Mouse (Mus musculus) hindbrain, postnatal 0 days (tissue): ENCODE results near the gene AI837181. TPM values are rescaled to one million over a fixed set of nuclear protein-coding genes. Genes with fewer than 3 reads are reported as not detected.

Source experiments
- ATAC-seq: fragments of 200-750 bp; cut with Nextera tagmentation; 2 replicates; pipeline ENCODE4 v1.8.0; 2017; ENCODE audit warnings: mild to moderate bottlenecking, moderate TSS enrichment, moderate library complexity
- DNase-seq: peaks from one replicate; pipeline ENCODE4 v3.0.0-alpha.2; 2015; ENCODE audit warnings: low spot score
- H3K27ac ChIP-seq: fragments of 300-500 bp; sonication (generic); 2 replicates; pipeline ENCODE4 v1.5.1; 2014; ENCODE audit warnings: mild to moderate bottlenecking
- H3K27me3 ChIP-seq: fragments of 300-500 bp; sonication (generic); 2 replicates; pipeline ENCODE4 v1.6.1; 2014; ENCODE audit warnings: low read length, mixed read lengths; ENCODE audit not compliant: insufficient read depth
- H3K36me3 ChIP-seq: fragments of 300-500 bp; sonication (generic); 2 replicates; pipeline ENCODE4 v1.6.1; 2014; ENCODE audit warnings: low read length, mixed read lengths; ENCODE audit not compliant: insufficient read depth
- H3K4me1 ChIP-seq: fragments of 300-500 bp; sonication (generic); 2 replicates; pipeline ENCODE4 v1.6.1; 2014; ENCODE audit warnings: antibody characterized with exemption, low read length, mixed read lengths; ENCODE audit not compliant: insufficient read depth
- H3K4me2 ChIP-seq: fragments of 300-500 bp; sonication (generic); 2 replicates; pipeline ENCODE4 v1.6.1; 2014; ENCODE audit warnings: low read depth, mild to moderate bottlenecking, low read length, moderate library complexity, mixed read lengths
- H3K4me3 ChIP-seq: fragments of 300-500 bp; sonication (generic); 2 replicates; pipeline ENCODE4 v1.5.1; 2014; ENCODE audit warnings: low read length
- H3K9ac ChIP-seq: fragments of 300-500 bp; sonication (generic); replicated peaks from 2 replicates; pipeline ENCODE4 v1.6.1; 2014; ENCODE audit warnings: mild to moderate bottlenecking, low read length, moderate library complexity, mixed read lengths
- H3K9me3 ChIP-seq: fragments of 300-500 bp; sonication (generic); 2 replicates; pipeline ENCODE4 v1.6.1; 2016; ENCODE audit warnings: low read length, mixed read lengths
- CTCF ChIP-seq: IDR thresholded peaks from 2 replicates; pipeline ENCODE4 v1.5.1; 2016; ENCODE audit warnings: antibody characterized with exemption, control low read depth, low read depth
- WGBS: fragments of 180-500 bp; shearing (Covaris S2); extraction: QIAGEN DNeasy Blood & Tissue Kit; methylation state at CpG from one replicate; pipeline ENCODE4 v1.1.7; 2014; 5-methylcytosine and 5-hydroxymethylcytosine counted together
- polyA plus RNA-seq: library from polyadenylated mRNA; unstranded; fragments of >200 nt; fragmentation: Nextera tagmentation; extraction: Ambion mirVana; gene quantifications from 2 replicates; pipeline ENCODE4 v1.2.1, GENCODE M21; 2015
- total RNA-seq: library from RNA; depleted of rRNA; stranded (reverse); fragments of >200 nt; gene quantifications from 2 replicates; pipeline ENCODE4 v1.2.3, GENCODE M21; 2014; rRNA removed

AI837181 gene
- total RNA-seq (85.1 and 100 TPM in 2 replicates), polyA plus RNA-seq (81.8 and 82.8 TPM in 2 replicates)

- H3K27me3 ChIP-seq: no peaks in the 10 kb centered on the region
- WGBS: under 1% methylated on average over 70 of the region's 87 CpGs
- H3K27ac ChIP-seq: peak within 1 kb of the TSS; percentile 92
- peak within 1 kb of the TSS; percentile 94 for H3K9ac ChIP-seq
- ATAC-seq (peak; percentile 93), DNase-seq (peak; percentile 98)
- H3K36me3 ChIP-seq: peaks cover 5% of the 10 kb centered on the region; the same call in 1 of the 2 replicates
- H3K4me1 ChIP-seq: peaks cover 24% of the 10 kb centered on the region
- no peaks in the 10 kb centered on the region for H3K9me3 ChIP-seq
- H3K4me2 ChIP-seq: peak within 1 kb of the TSS; percentile 90
- peak within 1 kb of the TSS; percentile 90 for H3K4me3 ChIP-seq
- TF ChIP-seq CTCF: no peak
Observed at GRCm38 (mm10) chr19:5424782-5425741, at the start of gene AI837181, which contains the start of gene Drap1. TSS of gene AI837181 (plus strand) at chr19:5425144. TSS of gene Drap1 (minus strand) at chr19:5424979.

GRCm38 (mm10) chr19:5377446-5377845, 47.5 kb upstream of the AI837181 start:
- Histone ChIP-seq H3K27ac (no peak overlapping the region), H3K9me3 (no peaks in the 10 kb centered on the region), H3K4me3 (no peak overlapping the region), H3K4me2 (no peak overlapping the region), H3K27me3 (no peaks in the 10 kb centered on the region), H3K4me1 (no peaks in the 10 kb centered on the region), H3K9ac (no peak overlapping the region), H3K36me3 (peaks cover 54% of the 10 kb centered on the region)
- ATAC-seq (no peak), DNase-seq (no peak)
- WGBS: 90% methylated on average over 1 of the region's 1 CpGs
- no peak for TF ChIP-seq CTCF

GRCm38 (mm10) chr19:5383326-5383725, 41.6 kb upstream of the AI837181 start:
- peaks cover 67% of the 10 kb centered on the region for H3K36me3 ChIP-seq
- no peak for TF ChIP-seq CTCF
- no peak overlapping the region for H3K9ac ChIP-seq
- no peak for DNase-seq
- H3K4me1 ChIP-seq: peaks cover 12% of the 10 kb centered on the region; the same call in 1 of the 2 replicates
- no peak overlapping the region for H3K4me3 ChIP-seq
- H3K9me3 ChIP-seq: no peaks in the 10 kb centered on the region
- H3K27me3 ChIP-seq: no peaks in the 10 kb centered on the region
- ATAC-seq: no peak
- 95% methylated on average over 12 of the region's 12 CpGs for WGBS
- no peak overlapping the region for H3K27ac ChIP-seq
- H3K4me2 ChIP-seq: no peak overlapping the region

- no peak overlapping the region for H3K4me3 ChIP-seq
- H3K27ac ChIP-seq: no peak overlapping the region
- no peak for ATAC-seq
- H3K4me1 ChIP-seq: peaks cover 17% of the 10 kb centered on the region
- H3K36me3 ChIP-seq: peaks cover 53% of the 10 kb centered on the region
- WGBS: 91% methylated on average over 8 of the region's 8 CpGs
- no peak overlapping the region for H3K4me2 ChIP-seq
- no peaks in the 10 kb centered on the region for H3K9me3 ChIP-seq
- H3K27me3 ChIP-seq: no peaks in the 10 kb centered on the region
- no peak overlapping the region for H3K9ac ChIP-seq
- DNase-seq: no peak
- TF ChIP-seq CTCF: no peak
Observed at GRCm38 (mm10) chr19:5384715-5385114, 40.2 kb upstream of the AI837181 start.

- peak overlapping the region; percentile 95 for H3K27ac ChIP-seq
- ATAC-seq (peak; percentile 57), DNase-seq (peak; percentile 23)
- no peak for TF ChIP-seq CTCF
- H3K27me3 ChIP-seq: no peaks in the 10 kb centered on the region
- peaks cover 21% of the 10 kb centered on the region for H3K36me3 ChIP-seq
- peak overlapping the region; percentile 83 for H3K4me2 ChIP-seq
- H3K9me3 ChIP-seq: no peaks in the 10 kb centered on the region
- H3K4me1 ChIP-seq: peaks cover 17% of the 10 kb centered on the region
- H3K9ac ChIP-seq: peak overlapping the region; percentile 97
- WGBS: under 1% methylated on average over 43 of the region's 43 CpGs
- H3K4me3 ChIP-seq: peak overlapping the region; percentile 97
Observed at GRCm38 (mm10) chr19:5388011-5388441, 36.9 kb upstream of the AI837181 start.

GRCm38 (mm10) chr19:5388588-5389242, 36.2 kb upstream of the AI837181 start, which contains the start of gene Sart1:
TSS of gene Sart1 (minus strand) at chr19:5388703.
- Histone ChIP-seq H3K27me3 (no peaks in the 10 kb centered on the region), H3K27ac (peak within 1 kb of the TSS; percentile 95), H3K36me3 (peaks cover 14% of the 10 kb centered on the region), H3K4me2 (peak within 1 kb of the TSS; percentile 83), H3K9ac (peak within 1 kb of the TSS; percentile 97), H3K4me3 (peak within 1 kb of the TSS; percentile 97), H3K4me1 (peaks cover 17% of the 10 kb centered on the region), H3K9me3 (no peaks in the 10 kb centered on the region)
- ATAC-seq: peak; percentile 97
- peak; percentile 98 for DNase-seq
- WGBS: 2% methylated on average over 43 of the region's 43 CpGs
- TF ChIP-seq CTCF: no peak
